Mouse (Mus musculus) erythroblast, embryonic 14.5 days (primary cell): Measurements from ENCODE around the gene Mpped2.

ENCODE experiments used
- GATA1 ChIP-seq: IDR thresholded peaks from 2 replicates; pipeline ENCODE4 v1.6.1; 2012; ENCODE audit warnings: low read length, inconsistent platforms, mixed read lengths
- TAL1 ChIP-seq: IDR thresholded peaks from 3 replicates; pipeline ENCODE4 v1.6.1; 2012; ENCODE audit warnings: low read length, inconsistent platforms, mixed read lengths

DNA sequence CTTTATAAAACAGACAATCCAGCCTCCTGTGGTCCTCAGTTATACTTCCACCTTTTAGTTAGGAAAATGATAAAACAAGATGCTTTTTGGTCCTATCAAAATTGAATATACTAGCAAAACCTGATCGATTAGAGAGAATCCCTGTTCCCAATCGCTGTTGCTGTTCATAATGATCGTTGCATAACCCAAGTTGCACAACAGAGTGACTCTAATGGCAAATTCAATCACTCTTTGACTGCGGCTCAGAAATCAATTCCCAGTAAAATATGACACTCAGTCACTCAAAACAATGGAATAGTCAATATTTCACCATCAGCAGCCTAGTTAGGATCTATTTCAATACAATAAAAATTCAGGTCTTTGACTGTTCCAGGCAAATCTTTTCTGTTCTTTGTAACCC, 39.8 kb upstream of the Mpped2 start:
- TF ChIP-seq GATA1 (no peak), TAL1 (no peak)
